Mouse (Mus musculus) intestine, postnatal 0 days (tissue): ENCODE measurements at regions not wholly inside any gene's neighbourhood (a gene's known extent, or its start where the extent isn't known, plus 50 kb on each side); places are given as distances from the start of the nearest gene placed in this dataset.

Source experiments
- ATAC-seq: fragments of 200-750 bp; cut with Nextera tagmentation; 2 replicates; pipeline ENCODE4 v1.8.0; 2017; ENCODE audit warnings: mild to moderate bottlenecking, moderate TSS enrichment, moderate library complexity
- H3K27ac ChIP-seq: fragments of 300-500 bp; sonication (generic); 2 replicates; pipeline ENCODE4 v1.5.1; 2014; ENCODE audit warnings: mild to moderate bottlenecking, low read depth, low read length, moderate library complexity
- H3K27me3 ChIP-seq: fragments of 300-500 bp; sonication (generic); replicated peaks from 2 replicates; pipeline ENCODE4 v1.6.1; 2014; ENCODE audit warnings: low read length, mixed read lengths; ENCODE audit not compliant: control insufficient read depth, insufficient read depth
- H3K36me3 ChIP-seq: fragments of 300-500 bp; sonication (generic); 2 replicates; pipeline ENCODE4 v1.6.1; 2014; ENCODE audit warnings: mild to moderate bottlenecking, moderate library complexity; ENCODE audit not compliant: control insufficient read depth, insufficient read depth
- H3K4me1 ChIP-seq: fragments of 300-500 bp; sonication (generic); replicated peaks from 2 replicates; pipeline ENCODE4 v1.6.1; 2014; ENCODE audit warnings: antibody characterized with exemption, low read length, mixed read lengths; ENCODE audit not compliant: control insufficient read depth, insufficient read depth
- H3K4me2 ChIP-seq: fragments of 300-500 bp; sonication (generic); replicated peaks from 2 replicates; pipeline ENCODE4 v1.6.1; 2014; ENCODE audit warnings: low read depth, mild to moderate bottlenecking, moderate library complexity
- H3K4me3 ChIP-seq: fragments of 300-500 bp; sonication (generic); 2 replicates; pipeline ENCODE4 v1.5.1; 2014; ENCODE audit warnings: low read depth, low read length
- H3K9ac ChIP-seq: fragments of 300-500 bp; sonication (generic); 2 replicates; pipeline ENCODE4 v1.6.1; 2014; ENCODE audit warnings: mild to moderate bottlenecking, low read depth, low read length
- H3K9me3 ChIP-seq: fragments of 300-500 bp; sonication (generic); 2 replicates; pipeline ENCODE4 v1.6.1; 2016; ENCODE audit warnings: mixed run types; ENCODE audit not compliant: control insufficient read depth
- CTCF ChIP-seq: sonication (generic); IDR thresholded peaks from 2 replicates; pipeline ENCODE4 v1.5.1; 2016; ENCODE audit warnings: low read depth, mild to moderate bottlenecking, control low read depth, antibody characterized with exemption, moderate library complexity
- WGBS: fragments of 180-500 bp; shearing (Covaris S2); extraction: QIAGEN DNeasy Blood & Tissue Kit; methylation state at CpG from one replicate; pipeline ENCODE4 v1.1.7; 2014; 5-methylcytosine and 5-hydroxymethylcytosine counted together

- Histone ChIP-seq H3K9ac (no peak overlapping the region), H3K36me3 (no peaks in the 10 kb centered on the region), H3K4me2 (no peak overlapping the region), H3K9me3 (no peaks in the 10 kb centered on the region), H3K4me1 (no peaks in the 10 kb centered on the region), H3K27ac (no peak overlapping the region), H3K4me3 (no peak overlapping the region), H3K27me3 (no peaks in the 10 kb centered on the region)
- no peak for TF ChIP-seq CTCF
- 77% methylated on average over 4 of the region's 4 CpGs for WGBS
- no peak for ATAC-seq
Measured at GRCm38 (mm10) chr2:178924456-178925115, 494.3 kb downstream of the Cdh26 start.

DNA sequence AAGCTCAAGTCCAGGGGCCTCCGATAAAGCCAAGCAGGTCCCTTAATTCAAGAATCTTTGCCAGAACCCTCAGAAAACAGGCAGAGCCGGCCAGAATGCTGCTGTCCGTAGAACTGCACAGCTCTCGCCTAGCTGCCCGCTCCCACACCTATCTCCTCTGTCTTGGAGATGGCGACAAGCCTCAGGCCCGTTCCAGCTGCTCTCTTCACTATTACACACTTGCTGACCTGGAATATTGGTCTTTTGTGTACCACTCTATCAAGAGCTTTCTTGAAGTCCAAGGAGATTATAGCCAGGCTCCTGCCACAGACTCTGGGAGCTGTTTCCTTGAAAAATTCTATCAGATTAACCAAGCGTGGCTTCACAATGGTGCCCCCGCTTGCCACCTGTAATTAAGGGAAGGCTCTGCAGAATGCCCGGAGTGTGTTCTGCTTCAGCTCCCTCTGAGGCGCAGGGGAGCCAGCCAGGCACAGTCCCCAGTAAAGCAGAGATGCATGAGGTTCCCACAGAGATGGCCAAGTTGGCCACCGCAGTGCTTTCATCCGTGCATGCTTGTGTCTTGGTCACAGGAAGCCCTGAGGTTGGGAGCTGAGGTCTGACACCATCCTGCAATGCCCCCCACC lies 496.8 kb downstream of the Cdh26 start:
- Histone ChIP-seq H3K4me2 (no peak overlapping the region), H3K27me3 (no peaks in the 10 kb centered on the region), H3K4me3 (no peak overlapping the region), H3K36me3 (no peaks in the 10 kb centered on the region), H3K4me1 (no peaks in the 10 kb centered on the region), H3K9me3 (no peaks in the 10 kb centered on the region), H3K9ac (no peak overlapping the region), H3K27ac (no peak overlapping the region)
- no peak for ATAC-seq
- no peak for TF ChIP-seq CTCF
- WGBS: 84% methylated on average over 13 of the region's 13 CpGs

DNA sequence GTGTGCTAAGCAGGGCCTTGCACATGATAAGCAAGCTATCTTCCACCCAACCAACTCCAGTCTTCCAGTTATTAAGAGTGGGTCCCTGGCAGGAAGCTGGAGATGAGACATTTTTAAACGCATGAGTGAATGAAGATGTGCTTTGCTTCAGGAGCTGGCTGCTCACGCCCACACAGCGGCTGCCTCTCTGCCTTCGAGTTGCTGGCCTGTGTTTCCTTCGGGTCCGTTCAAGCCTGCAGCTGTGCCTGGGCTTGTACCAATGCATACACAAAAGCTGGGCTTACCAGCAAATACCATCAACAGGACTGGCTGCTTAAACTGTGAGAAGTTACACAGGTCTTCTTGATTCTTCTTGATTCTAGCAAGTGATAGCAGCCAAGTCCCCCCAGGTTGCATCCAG lies 498.7 kb downstream of the Cdh26 start:
- no peak for TF ChIP-seq CTCF
- no peak for ATAC-seq
- no peaks in the 10 kb centered on the region for H3K9me3 ChIP-seq
- 71% methylated on average over 6 of the region's 6 CpGs for WGBS
- no peaks in the 10 kb centered on the region for H3K27me3 ChIP-seq
- H3K27ac ChIP-seq: no peak overlapping the region
- H3K4me1 ChIP-seq: no peaks in the 10 kb centered on the region
- no peak overlapping the region for H3K9ac ChIP-seq
- no peaks in the 10 kb centered on the region for H3K36me3 ChIP-seq
- no peak overlapping the region for H3K4me2 ChIP-seq
- no peak overlapping the region for H3K4me3 ChIP-seq

DNA sequence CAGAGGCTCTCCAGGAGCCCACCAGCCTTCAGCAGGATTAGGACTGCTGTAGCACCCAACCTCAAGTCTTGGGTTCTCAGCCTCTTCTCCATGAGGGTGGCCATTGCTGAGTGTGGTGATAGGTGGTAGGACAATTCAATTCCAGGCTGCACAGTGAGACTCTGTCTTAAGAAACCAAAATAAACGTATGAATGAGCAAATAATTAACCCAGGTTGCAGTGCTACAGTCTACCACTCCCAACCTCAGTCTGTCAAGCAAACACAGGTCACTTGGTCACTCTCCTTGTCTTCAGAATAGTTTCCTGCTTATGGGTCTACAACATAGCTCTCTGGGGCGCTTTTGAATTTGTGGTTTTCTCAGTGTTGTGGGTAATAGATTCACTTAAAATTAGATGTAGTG lies 499.8 kb downstream of the Cdh26 start:
- no peak for TF ChIP-seq CTCF
- peak; percentile 70; the same call in 1 of the 2 replicates for ATAC-seq
- H3K4me2 ChIP-seq: 0 out of 2 replicates have a peak overlapping the region, but pooled peaks have one; percentile 3
- no peaks in the 10 kb centered on the region for H3K36me3 ChIP-seq
- WGBS: 39% methylated on average over 2 of the region's 2 CpGs
- no peaks in the 10 kb centered on the region for H3K27me3 ChIP-seq
- H3K27ac ChIP-seq: no peak overlapping the region
- no peaks in the 10 kb centered on the region for H3K9me3 ChIP-seq
- no peak overlapping the region for H3K4me3 ChIP-seq
- no peak overlapping the region for H3K9ac ChIP-seq
- H3K4me1 ChIP-seq: no peaks in the 10 kb centered on the region

DNA sequence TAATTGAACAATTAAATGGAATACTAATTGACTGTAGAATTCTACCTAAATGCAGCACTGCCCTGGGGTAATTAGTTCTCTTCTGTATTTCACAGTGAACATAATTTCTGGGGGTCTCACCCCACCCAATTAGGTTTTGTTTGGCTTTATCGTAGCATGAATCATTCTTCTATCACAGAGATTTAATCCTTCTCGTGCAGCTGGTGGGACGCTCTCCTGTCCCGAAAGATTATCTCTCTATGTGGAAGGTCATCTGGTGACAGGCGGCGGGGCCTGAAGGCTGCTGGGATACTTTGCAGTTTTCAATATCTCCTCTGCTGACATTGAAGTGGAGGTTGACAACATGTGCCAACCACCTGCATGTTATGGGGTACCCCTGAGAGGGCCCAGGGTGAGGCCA lies 493.8 kb upstream of the Cdh4 start:
- no peak for ATAC-seq
- no peak for TF ChIP-seq CTCF
- no peak overlapping the region for H3K27ac ChIP-seq

GRCm38 (mm10) chr2:178949103-178949502 lies 493.1 kb upstream of the Cdh4 start:
- no peak overlapping the region for H3K27ac ChIP-seq
- no peak overlapping the region for H3K9ac ChIP-seq
- no peaks in the 10 kb centered on the region for H3K36me3 ChIP-seq
- no peak for TF ChIP-seq CTCF
- no peaks in the 10 kb centered on the region for H3K27me3 ChIP-seq
- no peaks in the 10 kb centered on the region for H3K9me3 ChIP-seq
- no peaks in the 10 kb centered on the region for H3K4me1 ChIP-seq
- no peak overlapping the region for H3K4me2 ChIP-seq
- WGBS: 48% methylated on average over 4 of the region's 4 CpGs
- ATAC-seq: no peak
- no peak overlapping the region for H3K4me3 ChIP-seq

More for the DNA sequence above, 493.8 kb upstream of the Cdh4 start:
- Histone ChIP-seq H3K27me3 (no peaks in the 10 kb centered on the region), H3K9ac (no peak overlapping the region), H3K4me3 (no peak overlapping the region), H3K4me1 (no peaks in the 10 kb centered on the region), H3K36me3 (no peaks in the 10 kb centered on the region), H3K9me3 (no peaks in the 10 kb centered on the region), H3K4me2 (no peak overlapping the region)
- WGBS: 85% methylated on average over 6 of the region's 6 CpGs
